Mouse (Mus musculus): ENCODE measurements around the gene Tldc1. TPM values are rescaled to one million over a fixed set of nuclear protein-coding genes. Genes with fewer than 3 reads are reported as not detected.

Gene Tldc1
- total RNA-seq, 1 experiment from 2014 or later = 3.8 TPM

GRCm38 (mm10) chr8:119806422-119807263 is 28.4 kb upstream of the Tldc1 start:
- peak; percentile 19; the same call in 1 of the 2 replicates for ATAC-seq (replicated peaks; ENCODE audit: insufficient number of reproducible peaks, low FRiP score, low TSS enrichment, poor library complexity, severe bottlenecking)

- no peak for ATAC-seq (replicated peaks; ENCODE audit: insufficient number of reproducible peaks, low FRiP score, low TSS enrichment, poor library complexity, severe bottlenecking)
Measured at GRCm38 (mm10) chr8:119805275-119805674, 27.1 kb upstream of the Tldc1 start.

- ATAC-seq (replicated peaks; ENCODE audit: insufficient number of reproducible peaks, low FRiP score, low TSS enrichment, poor library complexity, severe bottlenecking) = no peak
Measured at GRCm38 (mm10) chr8:119802592-119802991, 24.4 kb upstream of the Tldc1 start.

GRCm38 (mm10) chr8:119801168-119801567 is 23.0 kb upstream of the Tldc1 start:
- ATAC-seq (replicated peaks; ENCODE audit: insufficient number of reproducible peaks, low FRiP score, low TSS enrichment, poor library complexity, severe bottlenecking) = no peak

GRCm38 (mm10) chr8:119798965-119799264 is 20.7 kb upstream of the Tldc1 start:
- no peak for ATAC-seq (replicated peaks; ENCODE audit: insufficient number of reproducible peaks, low FRiP score, low TSS enrichment, poor library complexity, severe bottlenecking)

- peak; percentile 72 for ATAC-seq (replicated peaks; ENCODE audit: insufficient number of reproducible peaks, low FRiP score, low TSS enrichment, poor library complexity, severe bottlenecking)
Measured at GRCm38 (mm10) chr8:119798170-119798964, 20.2 kb upstream of the Tldc1 start.

- no peak for ATAC-seq (replicated peaks; ENCODE audit: insufficient number of reproducible peaks, low FRiP score, low TSS enrichment, poor library complexity, severe bottlenecking)
Measured at GRCm38 (mm10) chr8:119795651-119796050, 17.4 kb upstream of the Tldc1 start.

GRCm38 (mm10) chr8:119794689-119795088 is 16.5 kb upstream of the Tldc1 start:
- ATAC-seq (replicated peaks; ENCODE audit: insufficient number of reproducible peaks, low FRiP score, low TSS enrichment, poor library complexity, severe bottlenecking) = no peak

GRCm38 (mm10) chr8:119791804-119792704 is 13.8 kb upstream of the Tldc1 start:
- ATAC-seq (replicated peaks; ENCODE audit: insufficient number of reproducible peaks, low FRiP score, low TSS enrichment, poor library complexity, severe bottlenecking) = no peak; the same call in 1 of the 2 replicates

GRCm38 (mm10) chr8:119789581-119789980 is 11.4 kb upstream of the Tldc1 start:
- no peak for ATAC-seq (replicated peaks; ENCODE audit: insufficient number of reproducible peaks, low FRiP score, low TSS enrichment, poor library complexity, severe bottlenecking)

GRCm38 (mm10) chr8:119788607-119789381 is 10.6 kb upstream of the Tldc1 start:
- ATAC-seq (replicated peaks; ENCODE audit: insufficient number of reproducible peaks, low FRiP score, low TSS enrichment, poor library complexity, severe bottlenecking) = no peak

- ATAC-seq (replicated peaks; ENCODE audit: insufficient number of reproducible peaks, low FRiP score, low TSS enrichment, poor library complexity, severe bottlenecking) = no peak
Measured at GRCm38 (mm10) chr8:119787341-119787740, 9.1 kb upstream of the Tldc1 start.

- no peak for ATAC-seq (replicated peaks; ENCODE audit: insufficient number of reproducible peaks, low FRiP score, low TSS enrichment, poor library complexity, severe bottlenecking)
Measured at GRCm38 (mm10) chr8:119786871-119787270, 8.7 kb upstream of the Tldc1 start.

GRCm38 (mm10) chr8:119785764-119786405 is 7.7 kb upstream of the Tldc1 start:
- ATAC-seq (replicated peaks; ENCODE audit: insufficient number of reproducible peaks, low FRiP score, low TSS enrichment, poor library complexity, severe bottlenecking) = no peak

GRCm38 (mm10) chr8:119784676-119785075 is 6.5 kb upstream of the Tldc1 start:
- ATAC-seq (replicated peaks; ENCODE audit: insufficient number of reproducible peaks, low FRiP score, low TSS enrichment, poor library complexity, severe bottlenecking) = no peak

- peak; percentile 48; the same call in 1 of the 2 replicates for ATAC-seq (replicated peaks; ENCODE audit: insufficient number of reproducible peaks, low FRiP score, low TSS enrichment, poor library complexity, severe bottlenecking)
Measured at GRCm38 (mm10) chr8:119784141-119784574, 5.9 kb upstream of the Tldc1 start.

GRCm38 (mm10) chr8:119783579-119783978 is 5.4 kb upstream of the Tldc1 start:
- no peak for ATAC-seq (replicated peaks; ENCODE audit: insufficient number of reproducible peaks, low FRiP score, low TSS enrichment, poor library complexity, severe bottlenecking)

GRCm38 (mm10) chr8:119782715-119783114 is 4.5 kb upstream of the Tldc1 start:
- 0 out of 2 replicates have a peak, but pooled peaks have one; percentile 7 for ATAC-seq (replicated peaks; ENCODE audit: insufficient number of reproducible peaks, low FRiP score, low TSS enrichment, poor library complexity, severe bottlenecking)

All from monocyte, adult 5-6 weeks (primary cell).